Mouse (Mus musculus): ENCODE data around the gene Rpl26. TPM values are rescaled to one million over a fixed set of nuclear protein-coding genes. Genes with fewer than 3 reads are reported as not detected.

Rpl26 gene
- polyA plus RNA-seq, 1 experiment from 2014 or later, result 807 TPM

GRCm38 (mm10) chr11:68854621-68855020 lies 46.8 kb upstream of the Rpl26 start:
- ATAC-seq (no peak), DNase-seq (ENCODE audit: low spot score) (no peak)
- TF ChIP-seq EP300 (IDR thresholded peaks at IDR 0.05) (no peak), CTCF (IDR thresholded peaks at IDR 0.05) (no peak)
- no peak overlapping the region for H3K9ac ChIP-seq (replicated peaks; ENCODE audit: low read depth)
- no peaks in the 10 kb centered on the region for H3K9me3 ChIP-seq (ENCODE audit: low read length)
- 93% methylated on average over 3 of the region's 3 CpGs for WGBS
- peaks cover 11% of the 10 kb centered on the region; the same call in 1 of the 2 replicates for H3K4me1 ChIP-seq (ENCODE audit: insufficient read depth, low read depth, low read length)
- H3K27me3 ChIP-seq (replicated peaks; ENCODE audit: insufficient read depth, low read length), result no peaks in the 10 kb centered on the region
- H3K4me3 ChIP-seq (ENCODE audit: low read depth, low read length), result no peak overlapping the region
- no peaks in the 10 kb centered on the region for H3K36me3 ChIP-seq (ENCODE audit: insufficient read depth, low read length)
- no peak overlapping the region for H3K4me2 ChIP-seq (replicated peaks; ENCODE audit: low read depth, low read length)
- H3K27ac ChIP-seq (ENCODE audit: low read length), result peak overlapping the region; percentile 17; the same call in 1 of the 2 replicates

DNA sequence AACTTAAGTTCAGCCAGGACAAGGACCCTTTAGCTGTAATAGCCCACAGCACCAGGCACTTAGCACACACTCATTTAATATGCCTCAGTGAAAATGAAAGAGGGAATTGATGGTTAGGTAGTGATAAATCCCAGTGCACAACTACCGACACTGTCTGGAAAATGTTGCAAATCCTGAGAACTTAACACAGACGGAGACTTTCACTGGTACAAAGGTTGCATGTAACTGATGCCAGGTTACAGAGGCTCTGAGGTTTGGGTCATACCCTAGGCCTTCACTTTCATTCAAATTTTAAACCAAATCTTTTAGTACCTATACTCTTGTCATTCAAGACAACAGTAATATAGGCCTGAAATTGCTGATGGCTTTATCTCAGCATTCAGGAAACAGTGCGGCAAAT lies 44.1 kb upstream of the Rpl26 start:
- H3K9me3 ChIP-seq (ENCODE audit: low read length), result no peaks in the 10 kb centered on the region
- H3K9ac ChIP-seq (replicated peaks; ENCODE audit: low read depth), result no peak overlapping the region
- H3K36me3 ChIP-seq (ENCODE audit: insufficient read depth, low read length), result no peaks in the 10 kb centered on the region
- no peak for TF ChIP-seq EP300 (IDR thresholded peaks at IDR 0.05)
- TF ChIP-seq CTCF (IDR thresholded peaks at IDR 0.05), result no peak
- ATAC-seq, result no peak
- H3K27me3 ChIP-seq (replicated peaks; ENCODE audit: insufficient read depth, low read length), result no peaks in the 10 kb centered on the region
- H3K4me3 ChIP-seq (ENCODE audit: low read depth, low read length), result no peak overlapping the region
- DNase-seq (ENCODE audit: low spot score), result no peak
- H3K4me1 ChIP-seq (ENCODE audit: insufficient read depth, low read depth, low read length), result peaks cover 3% of the 10 kb centered on the region; the same call in 1 of the 2 replicates
- H3K4me2 ChIP-seq (replicated peaks; ENCODE audit: low read depth, low read length), result no peak overlapping the region
- WGBS, result 87% methylated on average over 3 of the region's 3 CpGs
- no peak overlapping the region for H3K27ac ChIP-seq (ENCODE audit: low read length)

DNA sequence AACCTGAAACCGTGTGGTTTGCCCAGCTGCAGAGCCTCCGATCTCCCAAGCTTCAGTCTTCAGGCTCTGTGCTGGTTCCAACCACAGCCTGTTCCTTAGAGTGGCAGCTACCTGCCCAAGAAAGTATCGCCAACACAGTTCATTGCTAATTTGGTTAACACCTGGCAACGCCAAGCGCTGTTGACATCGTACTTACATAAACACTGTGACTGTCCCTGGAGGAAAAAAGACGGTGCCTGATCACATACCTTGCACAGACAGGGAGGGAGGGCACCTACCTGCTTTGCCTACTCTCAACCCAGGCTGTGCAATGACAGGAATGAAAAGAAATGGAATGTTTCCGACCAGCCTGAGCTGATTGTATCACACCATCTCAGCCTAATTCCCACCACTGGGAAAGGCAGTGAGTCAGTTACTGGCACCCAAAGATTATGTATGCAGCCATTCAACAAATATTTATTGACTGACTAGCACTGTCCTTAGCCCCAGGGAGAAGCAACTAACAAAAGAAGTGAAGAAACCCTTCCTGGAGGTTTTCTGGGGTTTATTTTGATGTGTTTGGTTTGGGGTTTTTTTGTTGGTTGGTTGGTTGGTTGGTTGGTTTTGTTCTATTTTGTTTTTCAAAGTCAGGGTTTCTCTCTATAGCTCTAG lies 41.3 kb upstream of the Rpl26 start:
- Histone ChIP-seq H3K27me3 (replicated peaks; ENCODE audit: insufficient read depth, low read length) (no peaks in the 10 kb centered on the region), H3K27ac (ENCODE audit: low read length) (no peak overlapping the region), H3K4me2 (replicated peaks; ENCODE audit: low read depth, low read length) (no peak overlapping the region), H3K9me3 (ENCODE audit: low read length) (no peaks in the 10 kb centered on the region), H3K36me3 (ENCODE audit: insufficient read depth, low read length) (no peaks in the 10 kb centered on the region), H3K4me1 (ENCODE audit: insufficient read depth, low read depth, low read length) (no peaks in the 10 kb centered on the region; the same call in 1 of the 2 replicates), H3K9ac (replicated peaks; ENCODE audit: low read depth) (no peak overlapping the region), H3K4me3 (ENCODE audit: low read depth, low read length) (no peak overlapping the region)
- WGBS, result 76% methylated on average over 8 of the region's 8 CpGs
- no peak for ATAC-seq
- TF ChIP-seq EP300 (IDR thresholded peaks at IDR 0.05) (no peak), CTCF (IDR thresholded peaks at IDR 0.05) (no peak)
- no peak for DNase-seq (ENCODE audit: low spot score)

DNA sequence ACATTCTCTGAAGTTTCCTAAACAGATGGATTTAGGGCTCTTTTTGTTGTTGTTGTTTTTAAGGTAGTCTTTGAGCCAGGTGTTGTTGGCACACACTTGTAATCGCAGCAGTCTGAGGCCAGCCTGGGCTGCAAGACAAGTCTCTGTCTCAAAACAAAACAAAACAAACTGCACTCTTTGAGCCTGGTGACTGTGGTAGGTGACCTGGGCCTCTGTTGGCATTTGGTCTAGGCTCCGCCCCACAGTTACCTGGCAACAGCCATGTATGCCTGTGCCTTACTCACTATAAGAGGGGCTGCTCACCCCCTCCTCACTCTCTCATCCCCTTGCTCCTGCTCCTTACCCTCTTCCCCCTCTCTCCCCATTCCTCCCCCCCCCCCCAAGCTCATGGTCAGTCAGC lies 39.1 kb upstream of the Rpl26 start:
- Histone ChIP-seq H3K9me3 (ENCODE audit: low read length) (no peaks in the 10 kb centered on the region), H3K27ac (ENCODE audit: low read length) (no peak overlapping the region), H3K9ac (replicated peaks; ENCODE audit: low read depth) (no peak overlapping the region), H3K4me1 (ENCODE audit: insufficient read depth, low read depth, low read length) (no peaks in the 10 kb centered on the region; the same call in 1 of the 2 replicates), H3K27me3 (replicated peaks; ENCODE audit: insufficient read depth, low read length) (no peaks in the 10 kb centered on the region), H3K4me2 (replicated peaks; ENCODE audit: low read depth, low read length) (no peak overlapping the region), H3K4me3 (ENCODE audit: low read depth, low read length) (no peak overlapping the region), H3K36me3 (ENCODE audit: insufficient read depth, low read length) (no peaks in the 10 kb centered on the region)
- TF ChIP-seq EP300 (IDR thresholded peaks at IDR 0.05) (no peak), CTCF (IDR thresholded peaks at IDR 0.05) (no peak)
- ATAC-seq, result no peak
- no peak for DNase-seq (ENCODE audit: low spot score)
- 63% methylated on average over 2 of the region's 2 CpGs for WGBS

GRCm38 (mm10) chr11:68863631-68864091 lies 37.7 kb upstream of the Rpl26 start:
- no peak overlapping the region for H3K9ac ChIP-seq (replicated peaks; ENCODE audit: low read depth)
- H3K27me3 ChIP-seq (replicated peaks; ENCODE audit: insufficient read depth, low read length), result no peaks in the 10 kb centered on the region
- ATAC-seq (peak; percentile 51), DNase-seq (ENCODE audit: low spot score) (peak; percentile 59)
- 0 out of 2 replicates have a peak overlapping the region, but pooled peaks have one; percentile 0 for H3K27ac ChIP-seq (ENCODE audit: low read length)
- no peaks in the 10 kb centered on the region for H3K36me3 ChIP-seq (ENCODE audit: insufficient read depth, low read length)
- H3K4me3 ChIP-seq (ENCODE audit: low read depth, low read length), result no peak overlapping the region
- H3K4me1 ChIP-seq (ENCODE audit: insufficient read depth, low read depth, low read length), result no peaks in the 10 kb centered on the region; the same call in 1 of the 2 replicates
- TF ChIP-seq EP300 (IDR thresholded peaks at IDR 0.05) (no peak), CTCF (IDR thresholded peaks at IDR 0.05) (no peak)
- no peaks in the 10 kb centered on the region for H3K9me3 ChIP-seq (ENCODE audit: low read length)
- 55% methylated on average over 4 of the region's 4 CpGs for WGBS
- no peak overlapping the region for H3K4me2 ChIP-seq (replicated peaks; ENCODE audit: low read depth, low read length)

DNA sequence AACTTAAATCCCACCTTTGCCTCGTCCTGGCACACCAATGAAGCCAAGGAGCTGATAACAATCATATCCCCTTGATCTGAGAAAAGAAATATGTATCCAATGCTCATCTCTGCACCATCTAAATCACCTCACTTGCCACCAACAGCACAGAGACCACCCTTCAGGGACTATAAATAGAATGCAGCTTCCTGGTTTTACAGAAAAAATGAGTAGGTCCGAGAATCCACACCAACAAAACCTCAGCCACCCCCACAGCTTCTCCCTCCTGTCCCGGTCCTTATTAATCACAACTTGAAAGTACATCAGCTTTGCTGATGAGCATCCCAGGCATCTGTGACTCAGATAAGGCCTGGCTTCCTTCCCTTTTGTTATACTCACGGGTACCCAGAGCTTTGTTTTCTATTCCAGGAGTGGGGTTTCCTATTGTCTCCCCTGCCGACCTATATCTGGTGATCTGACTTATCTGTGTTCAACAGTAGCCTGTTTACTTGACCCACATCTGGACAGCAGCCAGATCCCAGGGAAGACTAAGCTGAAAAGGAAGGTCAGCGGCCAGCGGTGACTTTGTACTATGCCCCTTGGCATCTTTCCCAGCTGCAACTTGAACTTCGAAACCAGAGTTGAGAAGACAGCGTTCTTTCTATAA lies 36.7 kb upstream of the Rpl26 start:
- no peaks in the 10 kb centered on the region for H3K27me3 ChIP-seq (replicated peaks; ENCODE audit: insufficient read depth, low read length)
- no peak overlapping the region for H3K4me3 ChIP-seq (ENCODE audit: low read depth, low read length)
- peak; percentile 88 for ATAC-seq
- no peaks in the 10 kb centered on the region for H3K36me3 ChIP-seq (ENCODE audit: insufficient read depth, low read length)
- peak overlapping the region; percentile 47 for H3K27ac ChIP-seq (ENCODE audit: low read length)
- WGBS, result 12% methylated on average over 9 of the region's 9 CpGs
- TF ChIP-seq CTCF (IDR thresholded peaks at IDR 0.05), result no peak
- TF ChIP-seq EP300 (IDR thresholded peaks at IDR 0.05), result peak; percentile 98
- DNase-seq (ENCODE audit: low spot score), result peak; percentile 92
- H3K4me2 ChIP-seq (replicated peaks; ENCODE audit: low read depth, low read length), result no peak overlapping the region
- H3K9me3 ChIP-seq (ENCODE audit: low read length), result no peaks in the 10 kb centered on the region
- H3K4me1 ChIP-seq (ENCODE audit: insufficient read depth, low read depth, low read length), result no peaks in the 10 kb centered on the region; the same call in 1 of the 2 replicates
- H3K9ac ChIP-seq (replicated peaks; ENCODE audit: low read depth), result no peak overlapping the region

Data from lung, postnatal 0 days (tissue).